Mouse (Mus musculus): ENCODE data around the gene Prr19. TPM values are rescaled to one million over a fixed set of nuclear protein-coding genes. Genes with fewer than 3 reads are reported as not detected.

Prr19 gene
- polyA plus RNA-seq, 1 experiment from 2014 or later: 0.18 TPM

- DNase-seq (ENCODE audit: low read depth, low spot score) (no peak), ATAC-seq (no peak)
- POLR2A ChIA-PET: interaction anchor here (0.8 to 1.7 kb wide), 7 partner anchors 11 to 48 kb away, joined by 3 to 5 read pairs (median 3); partner anchors contain the start of gene Zfp526
- in situ Hi-C loops (cut with MboI; ENCODE audit: low pct_unique_long_range_greater_than_20kb): no loop called here
- CTCF ChIA-PET: interaction anchor here (0.8 to 2.7 kb wide), 5 partner anchors 9 to 35 kb away, joined by 3 to 7 read pairs (median 4); no protein-coding TSS in a partner anchor
- no peaks in the 10 kb centered on the region for H3K27me3 ChIP-seq
- no peak for TF ChIP-seq CTCF (IDR thresholded peaks at IDR 0.05)
Observed at GRCm38 (mm10) chr7:25269029-25269428, 32.2 kb upstream of the Prr19 start.

- DNase-seq (ENCODE audit: low read depth, low spot score) (no peak), ATAC-seq (no peak)
- in situ Hi-C loops (cut with MboI; ENCODE audit: low pct_unique_long_range_greater_than_20kb): no loop called here
- no peak for TF ChIP-seq CTCF (IDR thresholded peaks at IDR 0.05)
- ChIA-PET POLR2A (interaction anchor here (0.7 to 1.7 kb wide), 7 partner anchors 10 to 48 kb away, joined by 3 to 5 read pairs (median 3); no protein-coding TSS in a partner anchor), CTCF (interaction anchor here (0.8 to 2.7 kb wide), 6 partner anchors 8 to 36 kb away, joined by 3 to 7 read pairs (median 4); no protein-coding TSS in a partner anchor)
- no peaks in the 10 kb centered on the region for H3K27me3 ChIP-seq
Observed at GRCm38 (mm10) chr7:25269545-25270271, 31.5 kb upstream of the Prr19 start.

GRCm38 (mm10) chr7:25270652-25271633, 30.3 kb upstream of the Prr19 start:
- in situ Hi-C loops (cut with MboI; ENCODE audit: low pct_unique_long_range_greater_than_20kb): no loop called here
- POLR2A ChIA-PET: interaction anchor here (1.2 to 1.7 kb wide), 2 partner anchors 22 to 23 kb away, joined by 3 to 5 read pairs; no protein-coding TSS in a partner anchor

GRCm38 (mm10) chr7:25271651-25272444, 29.4 kb upstream of the Prr19 start:
- in situ Hi-C loops (cut with MboI; ENCODE audit: low pct_unique_long_range_greater_than_20kb): no loop called here
- DNase-seq (ENCODE audit: low read depth, low spot score): no peak
- ChIA-PET POLR2A (interaction anchor here (1.2 kb wide), 1 partner anchor 23 kb away, joined by 3 read pairs; no protein-coding TSS in a partner anchor), CTCF (interaction anchor here (0.8 kb wide), 1 partner anchor 45 kb away, joined by 3 read pairs; the partner anchor contains the start of gene Megf8)
- ATAC-seq: no peak
- no peaks in the 10 kb centered on the region for H3K27me3 ChIP-seq
- TF ChIP-seq CTCF (IDR thresholded peaks at IDR 0.05): no peak

More at GRCm38 (mm10) chr7:25270652-25271633, 30.3 kb upstream of the Prr19 start:
- no peak for ATAC-seq
- no peak for DNase-seq (ENCODE audit: low read depth, low spot score)
- no peaks in the 10 kb centered on the region for H3K27me3 ChIP-seq
- TF ChIP-seq CTCF (IDR thresholded peaks at IDR 0.05): no peak
- CTCF ChIA-PET: interaction anchor here (0.8 kb wide), 1 partner anchor 45 kb away, joined by 3 read pairs; the partner anchor contains the start of gene Megf8

- no peak for ATAC-seq
- in situ Hi-C loops (cut with MboI; ENCODE audit: low pct_unique_long_range_greater_than_20kb): no loop called here
Observed at GRCm38 (mm10) chr7:25272445-25273258, 28.6 kb upstream of the Prr19 start.

GRCm38 (mm10) chr7:25273259-25274241, 27.7 kb upstream of the Prr19 start:
- ATAC-seq: no peak
- no peak for TF ChIP-seq CTCF (IDR thresholded peaks at IDR 0.05)
- in situ Hi-C loops (cut with MboI; ENCODE audit: low pct_unique_long_range_greater_than_20kb): no loop called here
- DNase-seq (ENCODE audit: low read depth, low spot score): no peak
- ChIA-PET CTCF (interaction anchor here (1.1 kb wide), 1 partner anchor 134 kb away, joined by 3 read pairs; no protein-coding TSS in a partner anchor), POLR2A (no interaction called here)
- H3K27me3 ChIP-seq: no peaks in the 10 kb centered on the region

More at GRCm38 (mm10) chr7:25272445-25273258, 28.6 kb upstream of the Prr19 start:
- DNase-seq (ENCODE audit: low read depth, low spot score): no peak
- TF ChIP-seq CTCF (IDR thresholded peaks at IDR 0.05): no peak
- H3K27me3 ChIP-seq: no peaks in the 10 kb centered on the region
- ChIA-PET POLR2A (interaction anchor here (1.2 kb wide), 1 partner anchor 23 kb away, joined by 3 read pairs; no protein-coding TSS in a partner anchor), CTCF (no interaction called here)

GRCm38 (mm10) chr7:25274571-25274970, 26.6 kb upstream of the Prr19 start:
- POLR2A ChIA-PET: interaction anchor here (1.1 kb wide), 1 partner anchor 35 kb away, joined by 3 read pairs; no protein-coding TSS in a partner anchor
- DNase-seq (ENCODE audit: low read depth, low spot score) (no peak), ATAC-seq (no peak)
- CTCF ChIA-PET: interaction anchor here (1.5 kb wide), 1 partner anchor 9 kb away, joined by 4 read pairs; no protein-coding TSS in a partner anchor
- H3K27me3 ChIP-seq: no peaks in the 10 kb centered on the region
- TF ChIP-seq CTCF (IDR thresholded peaks at IDR 0.05): no peak
- in situ Hi-C loops (cut with MboI; ENCODE audit: low pct_unique_long_range_greater_than_20kb): no loop called here

- DNase-seq (ENCODE audit: low read depth, low spot score): no peak
- POLR2A ChIA-PET: interaction anchor here (1.1 kb wide), 1 partner anchor 35 kb away, joined by 3 read pairs; no protein-coding TSS in a partner anchor
- H3K27me3 ChIP-seq: no peaks in the 10 kb centered on the region
- in situ Hi-C loops (cut with MboI; ENCODE audit: low pct_unique_long_range_greater_than_20kb): loop anchor here (5.0 kb wide), 1 partner anchor 33 kb away; no protein-coding TSS in a partner anchor
- CTCF ChIA-PET: interaction anchor here (1.5 to 2.0 kb wide), 2 partner anchors 10 to 41 kb away, joined by 4 to 5 read pairs; partner anchors contain the start of gene Megf8
- TF ChIP-seq CTCF (IDR thresholded peaks at IDR 0.05): no peak
- ATAC-seq: no peak
Observed at GRCm38 (mm10) chr7:25274996-25275395, 26.2 kb upstream of the Prr19 start.

Measured in Patski (cell line).